17 mouse cellular contexts compared by ENCODE assay signal in genomic region chr19:40362203-40362865, GRCm38 (mm10).
DNase-seq lines count a peak whose midpoint lies in the region; ATAC-seq and TF ChIP-seq lines count a peak whose summit lies in the region.
"Had no signal": no experiment of that assay in that cellular context is flagged by ENCODE, and none has a peak within 500 bp of the region (broad histone marks: within the 10 kb centered on the region; RNA-seq: fewer than 3 reads in every experiment).

No protein-coding gene starts in this region.

- no peaks in the 10 kb centered on the region for H3K27me3 ChIP-seq in heart, adult 2 months (ENCODE audit: control insufficient read depth, insufficient read depth, low read length)
- no peaks in the 10 kb centered on the region for H3K27me3 ChIP-seq in midbrain, postnatal 0 days (ENCODE audit: insufficient read depth, low read length)
- H3K27me3 ChIP-seq: embryonic facial prominence, embryonic 15.5 days; intestine, embryonic 15.5 days; limb, embryonic 13.5 days; lung, embryonic 15.5 days had no signal

- no peaks in the 10 kb centered on the region for H3K9me3 ChIP-seq in midbrain, postnatal 0 days (ENCODE audit: low read length)
- H3K9me3 ChIP-seq: embryonic facial prominence, embryonic 15.5 days; intestine, embryonic 15.5 days; limb, embryonic 13.5 days; lung, embryonic 15.5 days had no signal

- intact Hi-C loops in heart, adult 2 months (cut with DNase I) = no loop called here
- intact Hi-C loops in heart, postnatal 25 days (cut with DNase I) = loop anchor here (10.0 kb wide), 1 partner anchor 362 kb away; no protein-coding TSS in a partner anchor

- peaks cover 51% of the 10 kb centered on the region for H3K36me3 ChIP-seq in heart, adult 2 months (ENCODE audit: control insufficient read depth, insufficient read depth, low read length)
- peaks cover 15% of the 10 kb centered on the region for H3K36me3 ChIP-seq in midbrain, postnatal 0 days (ENCODE audit: insufficient read depth, low read length)

- TF ChIP-seq POLR2A in heart, adult 2 months (IDR thresholded peaks at IDR 0.05; ENCODE audit: insufficient read depth, low read depth, low read length) = 0 out of 2 replicates have a peak, but pooled peaks have one; percentile 5

- no peak overlapping the region for H3K4me3 ChIP-seq in heart, adult 2 months
- H3K4me3 ChIP-seq in midbrain, postnatal 0 days (ENCODE audit: low read depth, low read length) = no peak overlapping the region
- H3K4me3 ChIP-seq: embryonic facial prominence, embryonic 15.5 days; intestine, embryonic 15.5 days; limb, embryonic 13.5 days; lung, embryonic 15.5 days had no signal

- H3K4me2 ChIP-seq in midbrain, postnatal 0 days (ENCODE audit: low read depth, low read length, poor library complexity, severe bottlenecking) = no peak overlapping the region
- H3K4me2 ChIP-seq: embryonic facial prominence, embryonic 15.5 days; intestine, embryonic 15.5 days; limb, embryonic 13.5 days; lung, embryonic 15.5 days; midbrain, embryonic 11.5 days had no signal

- DNase-seq in adrenal gland, postnatal 10 days = peak; percentile 27
- no peak for DNase-seq in adrenal gland, postnatal 25 days
- peak in 1 of 2 experiments; percentile 72 for DNase-seq in heart, adult 2 months
- no peak for DNase-seq in heart, postnatal 25 days (ENCODE audit: low spot score)
- peak; percentile 60 to 64 for DNase-seq in right cerebral cortex, postnatal 10 days (ENCODE audit: low spot score in 2 of 2)
- no peak for DNase-seq in right cerebral cortex, adult 18-20 months
- no peak for DNase-seq in midbrain, postnatal 0 days (ENCODE audit: low spot score)
- no peak for DNase-seq in left cerebral cortex, adult 11 months (ENCODE audit: low spot score)
- DNase-seq: adrenal gland, postnatal 14 days; kidney, postnatal 25 days; layer of hippocampus, postnatal 36 days had no signal

- no peak for ATAC-seq in midbrain, postnatal 0 days (ENCODE audit: low FRiP score)
- ATAC-seq: forebrain, embryonic 16.5 days; intestine, embryonic 15.5 days had no signal

- TF ChIP-seq CTCF in heart, adult 2 months (IDR thresholded peaks at IDR 0.05) = no peak
- TF ChIP-seq CTCF in midbrain, postnatal 0 days (IDR thresholded peaks at IDR 0.05) = no peak

- no peak overlapping the region; the same call in 1 of the 2 replicates for H3K9ac ChIP-seq in heart, adult 2 months (ENCODE audit: low read depth, low read length)
- H3K9ac ChIP-seq in midbrain, postnatal 0 days (replicated peaks; ENCODE audit: low read length, poor library complexity, severe bottlenecking) = no peak overlapping the region
- H3K9ac ChIP-seq: embryonic facial prominence, embryonic 15.5 days; intestine, embryonic 15.5 days; limb, embryonic 13.5 days; lung, embryonic 15.5 days had no signal

- H3K27ac ChIP-seq in heart, adult 2 months = peak overlapping the region; percentile 61
- no peak overlapping the region for H3K27ac ChIP-seq in midbrain, postnatal 0 days (ENCODE audit: low read depth, low read length)
- H3K27ac ChIP-seq: embryonic facial prominence, embryonic 15.5 days; intestine, embryonic 15.5 days; limb, embryonic 13.5 days; lung, embryonic 15.5 days had no signal

- 0 out of 2 replicates have a peak, but pooled peaks have one; percentile 9 for TF ChIP-seq EP300 in heart, adult 2 months (IDR thresholded peaks at IDR 0.05; ENCODE audit: insufficient read depth, low read depth, low read length)

- H3K4me1 ChIP-seq in heart, adult 2 months (ENCODE audit: control insufficient read depth, insufficient read depth, low read length) = peaks cover 16% of the 10 kb centered on the region
- H3K4me1 ChIP-seq in midbrain, postnatal 0 days (ENCODE audit: insufficient read depth, low read length) = 0 out of 2 replicates have a peak, but pooled peaks cover 4% of the 10 kb centered on the region

- WGBS in heart, adult 2 months = 47% methylated on average over 12 of the region's 12 CpGs
- 69% methylated on average over 10 of the region's 12 CpGs for WGBS in midbrain, postnatal 0 days

- no peaks in the 10 kb centered on the region for H3K79me2 ChIP-seq in heart, adult 2 months (replicated peaks; ENCODE audit: control insufficient read depth, insufficient read depth, low read length)

Comparison
In these comparisons a context has a peak if more than half of its experiments do, and no peak if none do; other contexts are left out.
1. DNase-seq: peak in adrenal gland, postnatal 10 days (single experiment) and right cerebral cortex, postnatal 10 days (2 of 2); none in adrenal gland, postnatal 25 days (single experiment), heart, postnatal 25 days (single experiment), right cerebral cortex, adult 18-20 months (single experiment), midbrain, postnatal 0 days (single experiment) and left cerebral cortex, adult 11 months (single experiment).